Mouse (Mus musculus) gastrocnemius, postnatal 25 days (tissue): Measurements from ENCODE around the gene Actr10. TPM values are rescaled to one million over a fixed set of nuclear protein-coding genes. Genes with fewer than 3 reads are reported as not detected.
A peak's percentile ranks its signal among the peaks of the same experiment; 100 is the strongest.

ENCODE experiments used
- DNase-seq: peaks from one replicate; pipeline ENCODE4 v3.0.0; 2022
- long read RNA-seq, 2 experiments: library from polyadenylated mRNA; stranded (forward); transcript quantifications; one replicate each; pipeline ENCODE4 v2.0.0; 2021
- total RNA-seq, 2 experiments: library from RNA; stranded (reverse); gene quantifications; 1 replicate in 1 of 2; 2 replicates in 1 of 2; pipeline ENCODE4 v1.2.3; 2021

Gene Actr10
- total RNA-seq = 10 to 100 TPM; 84.6 to 87.0 TPM
- long read RNA-seq, experiment 1, full-length matches to known transcripts = 25 of 31 reads
- long read RNA-seq, experiment 1, partial matches to known transcripts = 4 of 31 reads
- long read RNA-seq, experiment 1, other reads (novel, unspliced or antisense) = 2 of 31 reads
- long read RNA-seq, experiment 2, full-length matches to known transcripts = 26 of 31 reads
- long read RNA-seq, experiment 2, partial matches to known transcripts = 1 of 31 reads
- long read RNA-seq, experiment 2, other reads (novel, unspliced or antisense) = 4 of 31 reads

DNA sequence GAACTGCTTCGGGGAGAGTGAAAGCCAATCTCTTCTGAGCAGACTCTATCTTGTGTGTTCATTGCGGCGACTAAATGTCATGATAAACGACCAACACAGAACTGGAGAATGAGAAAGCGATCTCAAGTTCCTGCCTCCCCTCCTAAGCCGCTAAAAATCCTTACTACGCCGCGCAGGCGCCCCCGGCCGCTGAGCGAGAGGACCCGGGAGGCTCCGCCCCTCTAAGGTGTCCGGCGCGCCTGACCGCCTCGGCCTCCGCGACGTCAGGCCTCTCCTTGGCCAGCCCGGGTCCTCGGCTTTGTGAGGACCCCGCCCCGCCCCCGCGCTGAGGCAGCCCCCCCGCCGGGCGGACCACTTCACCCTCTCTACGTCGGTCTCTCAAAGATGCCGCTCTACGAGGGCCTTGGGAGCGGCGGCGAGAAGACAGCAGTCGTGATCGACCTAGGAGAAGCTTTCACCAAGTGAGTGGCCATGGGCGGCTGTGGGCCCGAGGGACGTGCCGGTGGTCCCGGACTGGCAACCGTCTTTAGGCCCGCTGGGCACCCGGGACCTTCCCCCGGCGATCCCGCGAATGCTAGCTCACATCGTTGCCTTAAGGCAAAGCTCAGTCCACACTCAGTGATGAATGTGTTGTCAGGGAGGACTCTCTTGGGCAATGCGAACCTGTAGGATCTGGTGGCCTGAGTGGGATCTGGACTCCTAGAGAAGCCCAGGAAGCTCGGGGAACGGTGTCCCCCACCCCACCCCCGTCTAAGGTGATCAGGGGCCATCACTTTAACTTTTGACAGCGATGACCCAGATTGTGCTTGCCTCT lies at the start of gene Actr10:
TSS of gene Actr10 (plus strand) at position 287 of the 814 bp plus-strand sequence.
- peak; percentile 89 for DNase-seq

DNA sequence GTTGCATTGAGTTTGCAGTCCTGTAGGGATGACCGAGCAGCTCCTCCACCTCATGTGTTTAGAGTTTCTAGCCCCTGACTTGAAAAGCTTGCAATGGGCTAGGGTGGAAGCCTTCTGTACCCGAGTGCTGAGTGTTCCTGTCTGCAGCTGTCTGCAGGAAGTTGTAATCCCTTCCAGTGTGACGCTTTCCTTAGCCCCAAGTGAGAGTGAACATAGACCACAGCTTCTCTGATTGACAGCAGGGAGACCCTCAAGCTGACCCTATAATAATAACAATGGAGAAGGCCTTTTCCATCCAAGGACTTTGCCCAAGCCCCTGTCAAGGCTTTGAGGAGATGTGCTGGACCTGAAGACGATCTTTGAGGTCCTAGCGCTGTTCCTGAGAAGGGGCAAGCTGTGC lies 47.3 kb upstream of the Actr10 start:
- no peak for DNase-seq

DNA sequence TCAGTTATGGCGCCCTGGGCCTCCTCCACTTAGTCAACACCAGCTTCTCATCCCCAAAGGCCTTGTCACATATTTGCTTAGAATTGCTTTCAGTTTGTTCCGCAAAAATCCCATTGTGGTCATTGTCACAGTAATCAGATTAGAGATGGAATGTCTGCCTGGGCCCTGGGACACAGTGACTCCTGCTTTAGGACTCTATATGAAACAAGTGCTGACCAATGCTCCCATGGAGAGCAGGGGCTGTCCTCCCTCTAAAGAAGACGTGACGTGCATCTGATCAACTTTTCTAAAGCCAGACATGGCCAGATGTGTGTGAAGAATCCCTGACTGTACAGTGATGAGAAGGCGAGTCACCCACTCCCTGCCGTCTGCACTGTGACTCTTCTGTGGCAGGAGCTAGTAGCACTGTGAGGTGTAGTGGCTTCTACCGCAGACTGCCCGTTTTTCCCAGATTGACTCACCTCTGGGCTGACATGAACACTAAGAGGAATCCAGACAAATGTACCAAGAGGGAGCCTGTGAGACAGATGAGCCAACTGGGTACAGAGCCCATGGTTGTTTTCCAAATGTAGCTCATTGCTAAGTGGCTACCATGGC lies 46.7 kb upstream of the Actr10 start:
- DNase-seq = no peak

DNA sequence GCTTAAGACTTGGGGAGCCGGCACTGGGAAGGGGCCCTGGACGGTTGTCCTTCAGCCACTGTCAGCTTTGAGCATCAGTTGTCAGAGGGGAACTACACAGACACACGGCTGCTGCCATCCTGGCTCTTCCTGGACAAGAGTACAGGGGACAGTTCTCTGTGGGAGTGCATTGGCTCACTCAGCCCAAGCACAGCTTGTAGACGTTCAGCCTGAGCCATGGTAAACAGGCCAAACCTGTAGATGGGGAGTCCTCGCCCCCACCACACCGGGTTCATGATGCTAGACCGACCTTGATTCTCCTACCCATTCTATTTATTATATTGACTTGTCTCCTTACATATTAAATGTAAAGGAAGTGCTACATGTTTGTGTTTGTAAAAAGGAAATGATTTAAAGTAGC lies 42.4 kb upstream of the Actr10 start:
- DNase-seq = no peak

DNA sequence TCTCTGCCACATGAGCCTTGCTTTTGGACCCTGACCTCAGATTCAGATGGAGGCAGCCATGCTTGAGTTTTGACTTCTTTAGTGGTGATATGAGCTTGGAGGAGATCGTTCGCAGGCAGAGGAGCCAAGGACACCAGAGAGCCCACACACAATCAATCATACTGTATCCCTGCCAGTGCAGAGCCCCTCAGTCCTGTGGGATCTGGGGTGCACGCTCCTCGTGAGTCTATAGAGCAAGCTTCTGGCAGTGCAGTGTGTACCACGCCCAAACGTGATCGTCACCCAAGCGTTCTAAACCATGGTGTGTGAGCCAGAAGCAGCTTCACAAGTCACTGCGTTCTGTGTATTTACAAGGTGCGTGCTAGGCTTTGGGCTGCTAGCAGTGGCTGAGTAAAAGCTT lies 41.6 kb upstream of the Actr10 start:
- peak; percentile 12 for DNase-seq

DNA sequence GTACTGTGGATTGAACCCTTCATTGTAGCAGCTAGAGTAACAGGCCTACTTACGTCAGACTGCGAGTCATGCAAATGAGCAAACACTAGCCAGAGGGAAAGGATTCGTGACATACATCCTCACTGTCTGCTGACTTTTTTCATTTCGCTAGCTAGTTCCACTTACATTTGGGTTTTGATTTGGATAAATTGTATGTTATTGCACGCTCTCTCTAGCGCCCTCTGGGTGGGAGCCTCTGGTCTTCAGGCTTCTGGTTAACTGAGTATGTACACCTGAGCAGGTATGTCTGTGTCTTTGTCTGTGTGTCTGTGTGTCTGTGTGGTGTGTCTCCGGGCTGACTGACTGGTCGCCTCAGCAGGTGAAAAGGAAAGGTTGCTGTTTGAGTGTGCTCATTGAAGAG lies 40.2 kb upstream of the Actr10 start:
- no peak for DNase-seq

DNA sequence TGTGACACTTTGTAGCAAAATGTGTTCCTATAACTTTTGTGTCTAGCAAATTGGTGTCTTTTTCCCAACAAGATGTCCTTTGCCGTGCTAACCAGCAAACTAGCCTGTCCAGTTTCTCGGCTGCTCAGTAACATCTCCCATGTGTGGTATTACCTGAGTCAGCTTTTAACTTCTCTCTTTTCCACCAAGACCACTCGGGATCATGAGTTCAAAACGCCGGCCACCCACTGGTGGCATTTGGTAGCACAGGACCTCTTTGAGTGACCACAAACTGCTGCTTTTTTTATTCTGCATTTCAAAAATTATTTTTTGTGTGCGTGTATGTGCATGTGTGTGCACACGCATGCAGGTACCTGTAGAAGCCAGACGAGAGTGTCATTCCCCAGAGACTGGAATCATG lies 39.2 kb upstream of the Actr10 start:
- no peak for DNase-seq

DNA sequence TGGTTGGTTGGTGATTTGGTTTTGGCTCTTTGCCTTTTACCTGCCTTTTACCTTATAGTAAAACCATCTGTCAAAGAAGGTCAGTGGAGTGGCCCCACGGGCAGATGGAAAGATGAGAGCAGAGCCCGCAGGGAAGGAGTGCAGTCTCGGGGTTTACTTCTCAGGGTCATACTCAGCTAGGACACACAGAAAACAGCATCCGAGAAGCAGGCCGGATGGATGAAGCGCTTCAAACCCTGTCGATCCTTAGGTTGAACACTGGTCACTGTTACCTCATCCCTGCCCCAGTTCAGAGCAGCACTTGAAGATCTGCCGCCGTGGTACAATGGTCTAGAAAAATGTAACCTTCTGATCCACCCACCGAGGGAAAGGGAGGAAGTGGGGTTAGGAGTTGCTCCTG lies 33.2 kb upstream of the Actr10 start:
- no peak for DNase-seq

DNA sequence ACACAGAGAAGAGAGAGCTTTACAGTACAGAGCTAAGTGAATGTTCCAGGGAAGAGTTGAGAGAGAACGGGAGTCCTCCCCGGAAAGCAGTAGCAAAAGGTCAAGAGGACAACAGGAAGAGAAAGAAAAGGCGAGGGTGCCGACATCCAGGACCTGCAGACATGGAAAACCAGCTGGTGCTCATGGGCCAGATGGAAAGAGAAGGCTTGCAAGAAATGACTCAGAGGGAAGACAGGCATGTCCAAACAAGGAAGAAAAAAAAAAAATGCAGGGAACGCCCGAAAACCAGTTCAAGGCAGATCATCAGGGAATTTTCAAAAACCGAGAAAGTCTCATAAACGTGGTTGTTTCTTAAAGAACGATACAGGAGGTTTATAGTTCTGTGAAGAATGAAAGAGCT lies 30.8 kb upstream of the Actr10 start:
- DNase-seq = peak; percentile 56

DNA sequence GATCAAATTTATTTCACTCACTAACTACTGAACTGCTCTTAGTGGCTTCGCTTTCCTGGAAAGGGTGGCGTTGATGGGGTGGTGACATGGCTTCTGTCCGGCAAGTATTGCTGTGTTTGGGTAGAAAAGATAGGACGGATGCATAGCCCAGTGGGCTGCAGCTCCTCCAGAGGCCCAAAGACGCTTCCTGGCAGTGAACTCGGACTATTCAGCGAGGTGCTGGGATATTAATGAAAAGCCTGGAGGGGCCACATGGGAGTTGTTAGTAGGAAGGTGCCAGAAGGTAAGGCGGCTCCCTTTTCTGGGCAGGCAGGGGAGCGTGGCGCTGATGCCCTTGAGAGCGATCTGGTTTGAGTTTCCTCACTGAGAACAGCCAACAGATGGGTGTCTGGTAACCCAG lies 30.0 kb upstream of the Actr10 start:
- DNase-seq = no peak

DNA sequence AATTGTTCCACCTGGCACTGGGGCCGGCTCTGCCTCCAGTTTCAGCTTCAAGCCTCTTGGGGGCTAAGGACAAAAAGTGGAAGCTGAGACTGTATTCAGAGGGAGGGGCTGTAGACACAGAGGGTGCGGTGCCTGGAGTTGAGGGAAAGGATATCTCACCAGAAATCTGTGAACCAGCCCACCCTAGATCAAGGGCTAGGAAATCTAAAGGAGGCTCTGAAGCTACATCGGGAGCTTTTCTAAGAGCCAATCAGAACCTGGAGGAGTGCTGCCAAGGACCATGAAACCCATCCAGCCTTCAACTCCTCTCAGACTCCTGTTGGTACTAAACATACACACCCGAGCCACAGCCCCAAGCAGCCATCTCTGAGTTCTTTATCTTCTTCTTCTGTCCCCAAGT lies 29.6 kb upstream of the Actr10 start:
- DNase-seq = no peak

DNA sequence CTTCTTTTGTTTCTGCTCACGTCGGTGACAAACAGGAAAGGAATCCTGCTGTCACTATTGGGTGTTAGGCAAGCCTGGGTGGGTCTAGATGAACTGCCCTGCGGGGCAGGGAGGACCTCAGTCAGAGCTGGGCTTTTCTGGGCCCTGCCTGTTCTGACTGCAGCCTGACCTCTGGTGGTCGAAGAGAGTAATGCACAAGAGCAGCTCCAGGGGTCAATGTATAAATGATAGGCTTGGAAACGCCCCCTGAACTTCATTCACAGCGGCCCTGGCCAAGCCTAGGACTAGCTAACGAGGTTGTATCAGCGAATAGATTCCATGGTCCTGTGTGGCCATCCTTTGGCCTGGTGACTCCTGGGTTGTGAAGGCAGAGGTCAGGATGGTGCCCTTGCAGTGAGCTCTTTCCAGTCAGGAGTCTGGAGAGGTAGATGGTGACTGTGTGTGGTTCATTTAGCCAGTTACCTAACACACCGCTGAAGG lies 27.4 kb upstream of the Actr10 start:
- peak; percentile 66 for DNase-seq

DNA sequence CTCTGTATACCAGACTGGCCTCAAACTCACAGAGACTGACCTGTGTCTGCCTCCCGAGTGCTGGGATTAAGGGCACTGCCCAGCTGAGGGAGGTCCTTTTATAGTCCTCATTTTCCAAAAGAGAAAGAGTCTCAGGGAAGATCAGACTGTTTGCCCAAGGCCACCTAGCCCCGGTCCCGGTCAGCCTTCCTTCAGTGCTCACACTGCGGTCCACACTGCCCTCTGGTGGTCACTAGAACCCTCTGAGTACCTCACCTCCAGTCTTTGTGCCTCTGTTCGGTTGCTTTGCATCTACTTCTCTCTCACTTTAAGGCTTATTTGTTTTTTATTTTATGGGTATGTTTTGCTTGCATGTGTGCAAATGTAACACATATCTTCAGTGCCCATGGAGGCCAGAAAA lies 26.6 kb upstream of the Actr10 start:
- DNase-seq = peak; percentile 65

DNA sequence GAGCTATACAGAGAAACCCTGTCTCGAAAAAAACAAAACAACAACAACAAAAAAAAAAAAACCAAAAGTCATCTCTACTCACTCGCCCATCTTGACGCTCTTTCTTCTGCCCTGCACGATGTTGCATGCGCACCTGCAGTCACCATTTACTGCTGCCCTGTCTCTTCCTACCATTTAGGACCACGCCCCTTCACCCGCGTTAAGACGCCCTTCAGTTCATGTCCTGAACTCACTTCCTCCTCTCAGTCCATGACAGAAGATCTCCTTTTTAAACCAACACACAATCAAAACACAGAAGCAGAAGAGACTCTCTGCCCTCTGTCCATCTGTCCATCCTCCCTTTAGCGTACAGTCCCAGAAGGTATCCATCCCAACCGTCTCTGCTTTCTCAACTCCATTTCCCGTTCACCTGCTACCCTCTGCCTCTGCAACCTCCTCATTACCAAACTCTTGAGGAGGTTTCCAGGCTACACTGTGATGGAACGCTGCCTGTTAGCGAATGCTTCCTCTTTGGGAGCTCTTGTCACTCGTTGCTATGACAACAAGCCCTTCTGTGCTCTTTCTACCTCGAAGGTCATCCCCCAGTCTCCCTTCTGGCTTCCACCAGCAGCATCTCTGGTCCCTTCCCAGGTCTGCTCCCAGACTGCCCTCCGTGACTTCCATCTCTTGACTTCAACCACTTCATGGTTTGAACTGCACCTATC lies 25.8 kb upstream of the Actr10 start:
- DNase-seq = no peak

DNA sequence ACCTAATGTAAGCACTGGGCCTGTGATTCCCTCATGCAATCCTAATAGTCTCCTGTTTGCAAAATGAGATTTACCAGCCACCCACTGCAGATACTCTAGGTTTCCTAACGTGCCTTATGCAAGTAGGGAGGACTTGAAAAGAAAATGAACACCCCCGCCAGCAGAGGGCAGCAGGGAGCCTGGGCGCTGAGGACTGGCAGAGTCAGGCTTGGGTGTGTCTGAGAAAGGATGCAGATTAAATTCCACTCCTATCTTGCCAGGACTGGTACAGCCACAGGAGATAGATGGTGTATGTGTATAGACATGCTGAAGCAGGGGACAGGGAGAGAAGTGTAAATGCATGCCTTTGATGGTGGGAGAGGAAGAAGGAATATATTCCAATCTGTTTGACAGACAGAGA lies 24.2 kb upstream of the Actr10 start:
- DNase-seq = peak; percentile 65

DNA sequence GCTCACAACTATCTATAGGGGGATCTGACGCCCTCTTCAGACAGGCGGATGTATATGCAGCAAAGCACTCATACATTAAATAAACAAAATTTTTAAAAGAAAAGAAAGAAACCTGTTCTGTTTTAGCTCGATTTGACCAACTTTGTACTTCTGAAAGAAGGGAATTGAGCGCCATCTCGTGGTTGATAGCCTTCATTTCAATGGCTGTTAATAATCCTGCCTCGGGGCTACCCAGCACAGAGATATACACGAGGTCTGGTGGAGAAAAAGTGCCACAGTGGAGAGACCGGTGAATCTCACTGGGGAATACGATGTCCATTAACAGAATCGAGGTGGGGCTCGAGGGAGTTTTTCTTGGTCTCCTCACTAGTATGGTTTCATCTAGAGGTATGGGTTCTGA lies 23.3 kb upstream of the Actr10 start:
- no peak for DNase-seq

DNA sequence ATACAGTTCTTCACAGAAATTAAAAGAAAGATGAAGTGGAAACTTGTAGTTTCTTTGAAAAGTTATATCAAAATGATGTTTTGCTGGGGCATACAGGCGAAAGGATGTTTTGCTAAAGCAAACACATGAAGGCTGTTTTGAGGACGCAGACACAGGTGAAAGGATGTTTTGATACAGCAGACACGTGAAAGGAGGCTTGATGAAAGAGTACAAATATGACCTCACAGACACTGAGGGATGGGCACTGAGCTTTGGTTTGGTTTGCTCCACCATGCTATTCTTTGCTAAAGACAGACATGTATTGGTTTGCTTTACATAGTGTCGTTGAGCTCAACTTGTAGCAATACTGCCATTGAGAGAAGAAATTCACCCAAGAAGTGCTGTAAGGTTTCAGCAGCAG lies 7.9 kb upstream of the Actr10 start:
- DNase-seq = no peak

DNA sequence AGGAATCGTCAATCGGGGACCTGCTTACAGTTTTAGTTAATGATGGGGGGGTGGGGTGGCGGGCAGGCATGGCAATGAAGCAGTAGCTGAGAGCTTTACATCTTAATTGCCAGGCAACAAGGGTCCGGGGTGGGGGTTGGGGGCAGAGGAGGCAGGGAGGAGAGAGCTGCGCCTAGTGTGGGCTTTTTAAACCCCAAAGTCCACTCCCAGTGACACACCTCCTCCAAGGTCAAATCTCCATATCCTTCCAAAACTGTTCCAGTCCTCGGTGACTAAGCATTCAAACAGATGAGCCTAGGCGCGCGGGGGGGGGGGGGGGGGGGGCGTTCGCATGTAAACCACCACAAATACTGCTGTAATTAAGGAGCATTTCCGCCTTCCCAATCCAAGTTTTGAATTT lies 507 bp upstream of the Actr10 start:
- DNase-seq = no peak

DNA sequence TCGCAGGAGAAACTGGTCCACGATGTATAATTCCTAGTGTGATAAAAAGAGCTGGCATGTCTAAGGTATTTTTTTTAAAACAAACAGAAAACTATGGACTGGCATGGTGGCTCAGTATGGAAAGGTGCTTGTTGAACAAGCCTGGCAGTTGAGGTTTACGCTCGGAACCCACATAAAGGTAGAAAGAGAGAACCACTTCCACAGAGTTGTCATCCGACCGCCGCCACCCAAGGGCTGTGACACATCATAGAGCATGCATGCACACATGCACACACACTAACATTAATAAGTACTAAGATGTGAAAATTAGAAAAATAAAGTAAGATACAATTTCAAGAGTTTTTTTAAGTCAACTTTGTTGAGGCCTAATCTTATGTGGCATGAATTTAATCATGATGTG lies 3.1 kb downstream of the Actr10 start:
- no peak for DNase-seq

DNA sequence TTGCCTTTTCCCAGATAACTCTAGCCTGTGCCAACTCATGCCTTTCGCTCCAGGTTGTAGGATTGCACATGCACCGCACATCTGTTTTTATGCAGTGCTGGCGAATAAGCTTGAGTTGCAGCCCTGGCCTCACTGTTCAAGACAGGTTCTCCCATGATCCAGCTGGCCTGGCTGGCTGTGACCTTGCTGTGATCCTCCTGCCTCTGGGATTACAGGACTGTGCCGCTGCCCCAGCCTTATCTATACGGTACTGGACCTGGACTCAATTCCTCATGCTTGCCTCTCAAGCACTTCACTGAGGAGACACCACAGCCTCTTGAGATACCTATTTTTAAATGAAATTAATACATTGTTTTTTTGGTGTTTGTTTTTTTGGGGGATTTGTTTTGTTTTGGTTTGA lies 6.5 kb downstream of the Actr10 start:
- DNase-seq = no peak

DNA sequence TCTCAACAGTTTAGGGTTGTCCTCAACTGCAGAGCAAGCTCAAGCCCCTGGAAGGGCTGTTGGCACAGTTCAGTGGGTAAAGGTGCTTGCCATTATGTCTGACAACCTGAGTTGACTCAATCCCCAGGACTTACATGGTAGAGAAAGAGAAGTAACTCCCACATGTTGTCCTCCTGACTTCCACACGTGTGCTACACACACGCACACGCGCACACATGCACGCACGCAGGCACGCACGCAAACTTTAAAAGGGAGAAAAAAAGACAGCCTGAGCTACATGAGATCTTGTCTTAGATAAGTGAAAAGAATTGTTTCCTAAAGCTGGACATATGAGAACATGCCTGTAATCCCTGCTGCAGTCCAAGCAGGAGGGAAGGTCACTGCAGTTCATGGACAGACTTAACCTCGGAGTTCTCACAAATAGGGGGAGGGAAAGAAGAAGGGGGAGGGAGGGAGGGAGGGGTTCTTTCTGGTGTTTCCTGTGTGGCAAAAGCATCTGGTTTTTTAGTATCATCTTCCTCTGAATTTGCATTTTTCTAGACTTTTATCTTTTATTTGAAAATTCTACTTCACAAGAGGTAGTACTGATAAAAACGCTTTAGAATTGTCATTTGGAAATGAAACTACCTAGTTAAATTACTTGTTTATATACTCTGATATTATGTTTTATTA lies 9.1 kb downstream of the Actr10 start:
- no peak for DNase-seq

DNA sequence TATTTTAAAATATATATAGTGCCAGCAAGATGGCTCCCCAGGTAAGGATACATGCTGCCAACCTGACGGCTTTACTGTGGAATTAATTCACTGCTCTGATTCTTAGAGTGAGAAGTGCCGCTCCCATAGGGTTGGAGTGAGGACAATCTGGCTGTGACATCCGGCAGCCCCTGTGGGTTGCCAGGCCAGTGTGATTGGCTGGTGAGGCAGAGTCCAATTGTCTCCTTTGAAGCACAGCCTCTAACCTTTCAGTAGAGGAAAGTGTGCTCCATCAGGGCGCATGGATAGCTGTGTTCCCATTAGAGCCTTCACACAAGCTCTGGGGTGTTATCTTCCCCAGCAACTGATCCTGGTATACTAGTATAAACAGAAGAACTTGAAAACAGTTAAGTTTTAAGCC lies 21.0 kb downstream of the Actr10 start:
- DNase-seq = no peak
